Mouse (Mus musculus): ENCODE data around the gene Prkrip1. TPM values are rescaled to one million over a fixed set of nuclear protein-coding genes. Genes with fewer than 3 reads are reported as not detected.
"Not testable (repeated sequence)": the region's sequence is repeated elsewhere in the genome, so short reads cannot be mapped to it uniquely, and the experiment has no call there.

The Prkrip1 gene
- polyA plus RNA-seq, 1 experiment = 48.3 TPM

DNA sequence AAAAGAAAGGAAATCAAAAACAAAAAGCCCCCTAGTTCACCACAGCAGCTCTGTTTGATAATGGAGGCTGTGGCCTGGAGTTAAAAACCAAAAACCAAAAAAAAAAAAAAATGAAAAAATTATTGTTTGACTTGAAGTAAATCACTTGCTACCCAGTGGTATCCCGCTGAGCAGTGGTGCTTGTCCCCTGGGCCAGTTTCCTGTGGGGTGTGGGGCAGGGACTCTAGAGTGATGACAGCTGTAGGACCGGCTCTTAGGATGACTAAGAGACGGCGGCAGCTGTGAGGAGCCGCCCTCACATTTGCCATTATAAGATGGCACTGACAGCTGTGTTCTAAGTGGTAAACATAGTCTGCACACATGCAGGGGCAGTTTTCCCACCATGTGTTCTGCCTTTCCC is 43.4 kb downstream of the Prkrip1 start:
- H3K4me3 ChIP-seq (ENCODE audit: low read depth, low read length) = no peak overlapping the region
- H3K9ac ChIP-seq (ENCODE audit: low read depth, poor library complexity, severe bottlenecking) = no peak overlapping the region
- TF ChIP-seq EP300 (IDR thresholded peaks at IDR 0.05; ENCODE audit: insufficient read depth, low read depth, low read length) = no peak
- no peak for TF ChIP-seq CTCF (IDR thresholded peaks at IDR 0.05; ENCODE audit: low read depth, low read length)
- TF ChIP-seq POLR2A (IDR thresholded peaks at IDR 0.05; ENCODE audit: insufficient read depth, low read length) = no peak
- no peaks in the 10 kb centered on the region for H3K27me3 ChIP-seq (ENCODE audit: control insufficient read depth, insufficient read depth, low read length, poor library complexity, severe bottlenecking)
- no peaks in the 10 kb centered on the region for H3K4me1 ChIP-seq (ENCODE audit: control insufficient read depth, insufficient read depth, low read length)
- H3K27ac ChIP-seq (ENCODE audit: insufficient read depth, low read length) = no peak overlapping the region
- peaks cover 11% of the 10 kb centered on the region for H3K9me3 ChIP-seq (replicated peaks; ENCODE audit: control insufficient read depth, insufficient read depth, low read length, poor library complexity, severe bottlenecking)
- H3K36me3 ChIP-seq (ENCODE audit: control insufficient read depth, insufficient read depth, low read length, poor library complexity, severe bottlenecking) = no peaks in the 10 kb centered on the region

DNA sequence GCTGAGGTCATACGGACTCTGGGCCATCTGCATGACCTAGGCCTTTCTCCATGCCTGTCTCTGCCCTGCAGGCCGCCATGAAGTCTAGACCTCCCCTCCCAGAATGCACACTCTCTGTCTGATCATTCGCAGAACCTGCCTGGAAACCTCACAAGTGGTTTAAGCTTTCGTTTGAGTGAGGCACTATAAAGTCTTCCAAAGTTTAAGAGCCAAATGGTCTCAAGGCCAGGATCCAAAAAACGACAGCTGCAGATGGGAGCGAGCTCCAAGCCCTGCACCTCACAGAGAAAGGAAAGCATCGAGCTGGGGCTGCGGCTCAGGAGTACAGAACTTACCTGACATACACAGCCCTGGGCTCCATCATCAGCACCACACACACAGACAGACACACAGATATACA is 46.4 kb downstream of the Prkrip1 start:
- Histone ChIP-seq H3K4me3 (ENCODE audit: low read depth, low read length) (no peak overlapping the region), H3K9me3 (replicated peaks; ENCODE audit: control insufficient read depth, insufficient read depth, low read length, poor library complexity, severe bottlenecking) (peaks cover 11% of the 10 kb centered on the region), H3K27ac (ENCODE audit: insufficient read depth, low read length) (no peak overlapping the region), H3K27me3 (ENCODE audit: control insufficient read depth, insufficient read depth, low read length, poor library complexity, severe bottlenecking) (no peaks in the 10 kb centered on the region), H3K36me3 (ENCODE audit: control insufficient read depth, insufficient read depth, low read length, poor library complexity, severe bottlenecking) (no peaks in the 10 kb centered on the region), H3K4me1 (ENCODE audit: control insufficient read depth, insufficient read depth, low read length) (no peaks in the 10 kb centered on the region), H3K9ac (ENCODE audit: low read depth, poor library complexity, severe bottlenecking) (no peak overlapping the region)
- TF ChIP-seq POLR2A (IDR thresholded peaks at IDR 0.05; ENCODE audit: insufficient read depth, low read length) = no peak
- no peak for TF ChIP-seq EP300 (IDR thresholded peaks at IDR 0.05; ENCODE audit: insufficient read depth, low read depth, low read length)
- TF ChIP-seq CTCF (IDR thresholded peaks at IDR 0.05; ENCODE audit: low read depth, low read length) = no peak

DNA sequence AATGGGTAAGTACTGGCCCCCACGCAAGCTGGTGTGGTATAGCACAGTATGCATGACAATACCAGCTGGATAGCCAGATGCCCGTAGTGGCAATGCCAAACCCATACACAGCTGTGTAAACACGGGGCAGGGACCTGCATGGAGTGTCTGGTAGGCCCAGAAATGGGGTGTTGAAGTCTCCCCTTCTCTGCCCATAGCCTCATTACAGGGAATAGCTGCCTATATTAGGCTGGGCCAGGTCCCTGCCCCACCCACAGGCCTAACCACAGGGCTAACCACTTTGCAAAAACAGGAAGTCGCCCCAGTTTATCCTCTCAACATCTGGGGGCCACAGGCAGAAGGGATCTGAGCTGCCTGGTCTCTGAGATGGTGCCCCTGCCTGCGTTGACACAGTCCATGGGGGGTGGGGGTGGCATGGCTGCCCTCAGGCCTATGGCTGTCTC is 49.6 kb downstream of the Prkrip1 start:
- H3K27ac ChIP-seq (ENCODE audit: insufficient read depth, low read length); H3K4me1 ChIP-seq (ENCODE audit: control insufficient read depth, insufficient read depth, low read length); H3K9ac ChIP-seq (ENCODE audit: low read depth, poor library complexity, severe bottlenecking); H3K27me3 ChIP-seq (ENCODE audit: control insufficient read depth, insufficient read depth, low read length, poor library complexity, severe bottlenecking); H3K4me3 ChIP-seq (ENCODE audit: low read depth, low read length); H3K36me3 ChIP-seq (ENCODE audit: control insufficient read depth, insufficient read depth, low read length, poor library complexity, severe bottlenecking); H3K9me3 ChIP-seq (replicated peaks; ENCODE audit: control insufficient read depth, insufficient read depth, low read length, poor library complexity, severe bottlenecking): not testable (repeated sequence)

DNA sequence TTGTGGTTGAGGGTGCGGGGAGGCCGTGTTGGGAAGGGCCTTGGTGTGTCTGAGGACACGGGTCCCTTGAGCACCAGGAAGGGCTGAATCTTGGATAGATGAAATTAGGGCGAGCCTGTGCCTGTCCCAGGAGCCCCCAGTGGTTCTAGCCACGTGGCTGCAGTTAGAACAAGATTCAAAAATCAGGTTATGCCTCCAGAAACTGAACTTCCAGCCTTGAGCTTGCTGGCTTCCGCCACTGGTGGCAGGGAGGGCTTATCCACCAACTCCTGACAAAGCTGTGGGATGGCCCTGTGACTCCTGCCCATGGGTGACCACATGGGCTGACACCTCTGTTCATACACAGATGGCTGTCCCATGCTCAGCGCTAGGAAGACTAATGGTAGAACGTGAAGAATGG is 51.1 kb downstream of the Prkrip1 start:
- Histone ChIP-seq H3K4me1 (ENCODE audit: control insufficient read depth, insufficient read depth, low read length) (no peaks in the 10 kb centered on the region), H3K27ac (ENCODE audit: insufficient read depth, low read length) (no peak overlapping the region), H3K27me3 (ENCODE audit: control insufficient read depth, insufficient read depth, low read length, poor library complexity, severe bottlenecking) (no peaks in the 10 kb centered on the region), H3K36me3 (ENCODE audit: control insufficient read depth, insufficient read depth, low read length, poor library complexity, severe bottlenecking) (no peaks in the 10 kb centered on the region), H3K9ac (ENCODE audit: low read depth, poor library complexity, severe bottlenecking) (no peak overlapping the region), H3K9me3 (replicated peaks; ENCODE audit: control insufficient read depth, insufficient read depth, low read length, poor library complexity, severe bottlenecking) (no peaks in the 10 kb centered on the region), H3K4me3 (ENCODE audit: low read depth, low read length) (no peak overlapping the region)
- TF ChIP-seq CTCF (IDR thresholded peaks at IDR 0.05; ENCODE audit: low read depth, low read length) = no peak

- no peak overlapping the region for H3K27ac ChIP-seq (ENCODE audit: insufficient read depth, low read length)
- H3K27me3 ChIP-seq (ENCODE audit: control insufficient read depth, insufficient read depth, low read length, poor library complexity, severe bottlenecking) = no peaks in the 10 kb centered on the region
- H3K4me3 ChIP-seq (ENCODE audit: low read depth, low read length) = no peak overlapping the region
- H3K36me3 ChIP-seq (ENCODE audit: control insufficient read depth, insufficient read depth, low read length, poor library complexity, severe bottlenecking) = no peaks in the 10 kb centered on the region
- no peak for TF ChIP-seq POLR2A (IDR thresholded peaks at IDR 0.05; ENCODE audit: insufficient read depth, low read length)
- no peak for TF ChIP-seq EP300 (IDR thresholded peaks at IDR 0.05; ENCODE audit: insufficient read depth, low read depth, low read length)
- TF ChIP-seq CTCF (IDR thresholded peaks at IDR 0.05; ENCODE audit: low read depth, low read length) = no peak
- no peaks in the 10 kb centered on the region for H3K9me3 ChIP-seq (replicated peaks; ENCODE audit: control insufficient read depth, insufficient read depth, low read length, poor library complexity, severe bottlenecking)
- no peaks in the 10 kb centered on the region for H3K4me1 ChIP-seq (ENCODE audit: control insufficient read depth, insufficient read depth, low read length)
- H3K9ac ChIP-seq (ENCODE audit: low read depth, poor library complexity, severe bottlenecking) = no peak overlapping the region
Measured at GRCm38 (mm10) chr5:136146936-136147335, 51.8 kb downstream of the Prkrip1 start.

GRCm38 (mm10) chr5:136144606-136145430 is 53.9 kb downstream of the Prkrip1 start:
- Histone ChIP-seq H3K9ac (ENCODE audit: low read depth, poor library complexity, severe bottlenecking) (no peak overlapping the region), H3K27me3 (ENCODE audit: control insufficient read depth, insufficient read depth, low read length, poor library complexity, severe bottlenecking) (no peaks in the 10 kb centered on the region), H3K9me3 (replicated peaks; ENCODE audit: control insufficient read depth, insufficient read depth, low read length, poor library complexity, severe bottlenecking) (no peaks in the 10 kb centered on the region), H3K27ac (ENCODE audit: insufficient read depth, low read length) (no peak overlapping the region), H3K4me1 (ENCODE audit: control insufficient read depth, insufficient read depth, low read length) (no peaks in the 10 kb centered on the region), H3K36me3 (ENCODE audit: control insufficient read depth, insufficient read depth, low read length, poor library complexity, severe bottlenecking) (no peaks in the 10 kb centered on the region), H3K4me3 (ENCODE audit: low read depth, low read length) (no peak overlapping the region)
- TF ChIP-seq POLR2A (IDR thresholded peaks at IDR 0.05; ENCODE audit: insufficient read depth, low read length) (no peak), EP300 (IDR thresholded peaks at IDR 0.05; ENCODE audit: insufficient read depth, low read depth, low read length) (no peak), CTCF (IDR thresholded peaks at IDR 0.05; ENCODE audit: low read depth, low read length) (no peak)

Data from ES-Bruce4 (cell line).